Mouse (Mus musculus) liver, embryonic 16.5 days (tissue): ENCODE results near the gene Lima1. TPM values are rescaled to one million over a fixed set of nuclear protein-coding genes. Genes with fewer than 3 reads are reported as not detected.

Experiments
- ATAC-seq: fragments of 200-750 bp; cut with Nextera tagmentation; 2 replicates; pipeline ENCODE4 v1.8.0; 2017; ENCODE audit warnings: low read depth, mild to moderate bottlenecking, moderate number of reproducible peaks, moderate library complexity
- H3K27ac ChIP-seq: fragments of 300-500 bp; sonication (generic); 2 replicates; pipeline ENCODE4 v1.5.1; 2014; ENCODE audit warnings: mild to moderate bottlenecking, low read length
- H3K27me3 ChIP-seq: fragments of 300-500 bp; sonication (generic); 2 replicates; pipeline ENCODE4 v1.6.1; 2014; ENCODE audit warnings: low read depth, low read length, mixed read lengths; ENCODE audit not compliant: control insufficient read depth, insufficient read depth
- H3K36me3 ChIP-seq: fragments of 300-500 bp; sonication (generic); 2 replicates; pipeline ENCODE4 v1.6.1; 2014; ENCODE audit warnings: mild to moderate bottlenecking; ENCODE audit not compliant: control insufficient read depth, insufficient read depth
- H3K4me1 ChIP-seq: fragments of 300-500 bp; sonication (generic); 2 replicates; pipeline ENCODE4 v1.6.1; 2014; ENCODE audit warnings: low read depth, low read length, mixed read lengths; ENCODE audit not compliant: control insufficient read depth
- H3K4me2 ChIP-seq: fragments of 300-500 bp; sonication (generic); 2 replicates; pipeline ENCODE4 v1.6.1; 2014; ENCODE audit warnings: low read depth, low read length, mixed read lengths
- H3K4me3 ChIP-seq: fragments of 300-500 bp; sonication (generic); 2 replicates; pipeline ENCODE4 v1.5.1; 2014; ENCODE audit warnings: low read depth, mild to moderate bottlenecking, low read length
- H3K9ac ChIP-seq: fragments of 300-500 bp; sonication (generic); 2 replicates; pipeline ENCODE4 v1.6.1; 2014; ENCODE audit warnings: low read depth, low read length
- H3K9me3 ChIP-seq: fragments of 300-500 bp; sonication (generic); replicated peaks from 2 replicates; pipeline ENCODE4 v1.6.1; 2016; ENCODE audit warnings: low read length; ENCODE audit not compliant: control insufficient read depth
- WGBS: fragments of 180-500 bp; shearing (Covaris S2); extraction: QIAGEN DNeasy Blood & Tissue Kit; methylation state at CpG from one replicate; pipeline ENCODE4 v1.1.7; 2014; ENCODE audit not compliant: insufficient replicate concordance; 5-methylcytosine and 5-hydroxymethylcytosine counted together
- polyA plus RNA-seq: library from polyadenylated mRNA; unstranded; fragments of >200 nt; fragmentation: Nextera tagmentation; extraction: Ambion mirVana; gene quantifications from 2 replicates; pipeline ENCODE4 v1.2.1, GENCODE M21; 2015

Lima1 gene
- polyA plus RNA-seq, 1 experiment from 2014 or later, result 14.2 TPM

DNA sequence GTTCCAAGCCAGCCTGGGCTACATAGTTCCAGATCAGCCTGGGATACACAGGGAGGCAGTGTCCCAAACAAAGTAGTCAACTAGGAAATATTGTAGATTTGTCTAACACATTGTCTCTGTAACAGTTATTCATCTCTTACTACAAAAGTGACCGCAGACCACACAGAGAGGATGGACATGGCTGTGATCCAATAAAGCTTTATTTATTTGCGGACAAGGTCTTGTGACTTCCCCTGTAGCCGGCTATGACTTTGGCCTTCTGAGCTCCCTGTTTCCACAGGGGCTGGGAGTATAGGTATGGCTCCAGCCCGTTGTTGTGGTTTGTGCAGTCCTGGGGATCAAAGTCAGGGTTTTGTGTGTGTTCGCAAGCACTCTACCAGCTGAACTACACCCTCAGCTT is 3.3 kb upstream of the Lima1 start:
- Histone ChIP-seq H3K9ac (no peak overlapping the region), H3K36me3 (no peaks in the 10 kb centered on the region), H3K4me3 (no peak overlapping the region), H3K27ac (no peak overlapping the region), H3K9me3 (no peaks in the 10 kb centered on the region), H3K4me2 (no peak overlapping the region), H3K27me3 (peaks cover 6% of the 10 kb centered on the region; the same call in 1 of the 2 replicates), H3K4me1 (no peaks in the 10 kb centered on the region; the same call in 1 of the 2 replicates)
- WGBS, result 70% methylated on average over 5 of the region's 5 CpGs
- ATAC-seq, result peak; percentile 7; the same call in 1 of the 2 replicates

GRCm38 (mm10) chr15:99874612-99875333 is 483 bp downstream of the Lima1 start:
- 5% methylated on average over 30 of the region's 30 CpGs for WGBS
- Histone ChIP-seq H3K9me3 (no peaks in the 10 kb centered on the region), H3K4me2 (peak overlapping the region; percentile 60), H3K27me3 (peaks cover 6% of the 10 kb centered on the region; the same call in 1 of the 2 replicates), H3K4me1 (no peaks in the 10 kb centered on the region; the same call in 1 of the 2 replicates), H3K9ac (peak overlapping the region; percentile 49), H3K4me3 (peak overlapping the region; percentile 60), H3K27ac (0 out of 2 replicates have a peak overlapping the region, but pooled peaks have one; percentile 41), H3K36me3 (no peaks in the 10 kb centered on the region)
- peak; percentile 38 for ATAC-seq

- ATAC-seq, result no peak
- Histone ChIP-seq H3K9me3 (no peaks in the 10 kb centered on the region), H3K36me3 (no peaks in the 10 kb centered on the region), H3K9ac (no peak overlapping the region), H3K4me3 (no peak overlapping the region), H3K27ac (no peak overlapping the region), H3K4me1 (no peaks in the 10 kb centered on the region), H3K27me3 (peaks cover 6% of the 10 kb centered on the region; the same call in 1 of the 2 replicates), H3K4me2 (no peak overlapping the region)
- 65% methylated on average over 3 of the region's 3 CpGs for WGBS
These were observed 2.7 kb downstream of the Lima1 start for GRCm38 (mm10) chr15:99872543-99872942.

GRCm38 (mm10) chr15:99867654-99868053 is 7.6 kb downstream of the Lima1 start:
- no peaks in the 10 kb centered on the region; the same call in 1 of the 2 replicates for H3K4me1 ChIP-seq
- WGBS, result 44% methylated on average over 4 of the region's 4 CpGs
- H3K36me3 ChIP-seq, result no peaks in the 10 kb centered on the region
- H3K27ac ChIP-seq, result peak overlapping the region; percentile 65
- no peak overlapping the region for H3K4me3 ChIP-seq
- H3K4me2 ChIP-seq, result no peak overlapping the region
- no peak overlapping the region for H3K9ac ChIP-seq
- ATAC-seq, result peak; percentile 79
- no peaks in the 10 kb centered on the region for H3K27me3 ChIP-seq
- no peaks in the 10 kb centered on the region for H3K9me3 ChIP-seq

DNA sequence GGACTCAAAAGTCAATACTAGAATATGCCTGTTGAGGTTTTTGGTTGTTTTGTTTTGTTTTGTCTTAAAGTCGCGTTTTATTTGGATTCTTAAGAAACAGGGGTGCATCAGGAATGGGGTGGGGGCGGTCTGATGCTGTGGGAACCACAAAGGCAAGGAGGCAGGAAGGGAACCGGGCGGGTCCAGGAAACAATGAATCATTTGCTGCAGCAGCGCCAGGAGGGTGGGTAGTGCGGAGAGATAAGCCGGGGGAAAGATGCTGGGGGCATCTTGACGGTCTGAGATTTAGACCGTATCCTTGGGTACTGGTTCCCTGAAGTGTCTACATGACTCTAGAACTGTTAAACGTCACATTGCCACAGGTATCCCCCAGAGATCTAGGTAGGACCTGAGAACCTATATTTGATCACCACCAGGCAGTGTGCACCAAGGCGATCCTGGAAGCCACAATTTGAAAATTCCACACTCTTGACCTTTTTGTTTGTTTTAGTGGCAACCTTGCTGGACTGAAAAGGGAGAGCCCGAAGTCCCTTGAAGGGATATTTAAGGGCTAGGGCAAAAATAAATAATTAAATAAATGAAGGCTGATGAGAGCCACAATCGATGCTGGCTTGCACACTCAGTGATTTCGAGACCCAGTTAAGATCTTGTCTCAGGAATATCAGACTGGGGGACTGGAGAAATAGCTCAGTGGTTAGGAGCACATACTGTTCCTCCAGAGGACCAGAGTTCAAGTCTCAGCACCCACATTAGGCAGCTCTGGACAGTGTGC is 8.6 kb downstream of the Lima1 start:
- Histone ChIP-seq H3K9ac (no peak overlapping the region), H3K27me3 (no peaks in the 10 kb centered on the region), H3K4me1 (no peaks in the 10 kb centered on the region; the same call in 1 of the 2 replicates), H3K36me3 (no peaks in the 10 kb centered on the region), H3K4me2 (no peak overlapping the region), H3K9me3 (no peaks in the 10 kb centered on the region), H3K4me3 (no peak overlapping the region), H3K27ac (peak overlapping the region; percentile 65; the same call in 1 of the 2 replicates)
- WGBS, result 12% methylated on average over 15 of the region's 15 CpGs
- ATAC-seq, result no peak

- Histone ChIP-seq H3K4me1 (no peaks in the 10 kb centered on the region; the same call in 1 of the 2 replicates), H3K27ac (peak overlapping the region; percentile 26), H3K4me3 (no peak overlapping the region), H3K4me2 (no peak overlapping the region), H3K9ac (no peak overlapping the region), H3K36me3 (no peaks in the 10 kb centered on the region), H3K9me3 (no peaks in the 10 kb centered on the region), H3K27me3 (no peaks in the 10 kb centered on the region)
- ATAC-seq, result 0 out of 2 replicates have a peak, but pooled peaks have one; percentile 14
- WGBS, result 16% methylated on average over 5 of the region's 5 CpGs
These were observed 9.3 kb downstream of the Lima1 start for GRCm38 (mm10) chr15:99865942-99866341.

GRCm38 (mm10) chr15:99865494-99865941 is 9.7 kb downstream of the Lima1 start:
- Histone ChIP-seq H3K4me2 (no peak overlapping the region), H3K27me3 (no peaks in the 10 kb centered on the region), H3K4me1 (no peaks in the 10 kb centered on the region; the same call in 1 of the 2 replicates), H3K27ac (peak overlapping the region; percentile 26), H3K4me3 (no peak overlapping the region), H3K9me3 (no peaks in the 10 kb centered on the region), H3K9ac (no peak overlapping the region), H3K36me3 (no peaks in the 10 kb centered on the region)
- 73% methylated on average over 20 of the region's 20 CpGs for WGBS
- ATAC-seq, result peak; percentile 38; the same call in 1 of the 2 replicates

GRCm38 (mm10) chr15:99865046-99865445 is 10.2 kb downstream of the Lima1 start:
- H3K9ac ChIP-seq, result no peak overlapping the region
- no peak for ATAC-seq
- no peaks in the 10 kb centered on the region for H3K9me3 ChIP-seq
- no peaks in the 10 kb centered on the region for H3K27me3 ChIP-seq
- H3K4me3 ChIP-seq, result no peak overlapping the region
- no peaks in the 10 kb centered on the region; the same call in 1 of the 2 replicates for H3K4me1 ChIP-seq
- 68% methylated on average over 7 of the region's 7 CpGs for WGBS
- H3K4me2 ChIP-seq, result no peak overlapping the region
- no peaks in the 10 kb centered on the region for H3K36me3 ChIP-seq
- peak overlapping the region; percentile 26 for H3K27ac ChIP-seq
